Mouse (Mus musculus) kidney, adult 2 months (tissue): ENCODE data around the gene Gnb5.

Source experiments
- CTCF ChIP-seq: fragments of 200-500 bp; conservative IDR thresholded peaks from 2 replicates; pipeline ENCODE4 v1.5.1; 2011; ENCODE audit warnings: low read depth, mild to moderate bottlenecking, control low read depth, low read length, moderate library complexity, mixed read lengths; ENCODE audit not compliant: insufficient read depth, insufficient read length
- POLR2A ChIP-seq: fragments of 200-500 bp; IDR thresholded peaks from one replicate; pipeline ENCODE4 v1.6.1; 2011; ENCODE audit warnings: low read depth, low read length, control low read depth

DNA sequence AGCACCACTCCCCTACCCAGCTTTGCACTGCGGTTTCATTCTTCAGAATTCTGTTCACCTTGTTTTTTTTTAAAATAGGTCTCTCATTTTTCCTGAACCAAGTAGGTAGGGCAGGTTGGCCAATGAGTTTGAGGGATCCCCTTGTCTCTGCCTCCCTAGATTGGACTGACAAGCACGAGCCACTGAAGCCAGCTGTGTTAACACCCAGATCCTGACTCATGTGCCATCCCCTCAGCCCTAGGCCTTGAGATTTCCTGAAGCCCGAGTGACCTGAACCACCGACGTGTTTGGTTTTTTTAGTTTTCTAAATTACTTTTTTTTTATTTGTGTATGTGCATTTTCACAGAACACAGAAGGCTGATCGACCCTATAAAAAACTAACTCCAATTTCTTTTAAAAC is 10.7 kb downstream of the Gnb5 start:
- TF ChIP-seq CTCF (no peak), POLR2A (no peak)
